9 mouse cellular contexts compared by ENCODE assay signal in genomic region chr4:120755299-120755698, GRCm38 (mm10). TPM values are rescaled to one million over a fixed set of nuclear protein-coding genes. Genes with fewer than 3 reads are reported as not detected.
A peak's percentile ranks its signal among the peaks of the same experiment; 100 is the strongest.
DNase-seq lines count a peak whose midpoint lies in the region; ATAC-seq lines count a peak whose summit lies in the region.
"Had no signal": no experiment of that assay in that cellular context is flagged by ENCODE, and none has a peak within 500 bp of the region (broad histone marks: within the 10 kb centered on the region; RNA-seq: fewer than 3 reads in every experiment).

No protein-coding gene starts in this region.

- peaks cover 5% of the 10 kb centered on the region; the same call in 1 of the 2 replicates for H3K27me3 ChIP-seq in kidney, embryonic 16.5 days (ENCODE audit: insufficient read depth, low read length)
- peaks cover 26% of the 10 kb centered on the region for H3K27me3 ChIP-seq in liver, embryonic 13.5 days

- peaks cover 31% of the 10 kb centered on the region for H3K36me3 ChIP-seq in kidney, embryonic 16.5 days (ENCODE audit: insufficient read depth, low read length)
- H3K36me3 ChIP-seq in liver, embryonic 13.5 days = peaks cover 32% of the 10 kb centered on the region

- WGBS in kidney, embryonic 16.5 days = 0% methylated on average over 1 of the region's 1 CpGs
- WGBS in liver, embryonic 13.5 days (ENCODE audit: insufficient replicate concordance) = 4% methylated on average over 1 of the region's 1 CpGs

- no peaks in the 10 kb centered on the region for H3K4me1 ChIP-seq in kidney, embryonic 16.5 days (ENCODE audit: insufficient read depth, low read length)
- no peaks in the 10 kb centered on the region for H3K4me1 ChIP-seq in liver, embryonic 13.5 days (replicated peaks)
- H3K4me1 ChIP-seq: limb, embryonic 13.5 days had no signal

- DNase-seq in ES-CJ7 (ENCODE audit: low read depth, low spot score) = peak; percentile 75
- DNase-seq in adrenal gland, adult 18-20 months (ENCODE audit: low spot score in 2 of 2) = peak; percentile 55 to 75
- DNase-seq in embryo, embryonic 10.5 days (ENCODE audit: low spot score) = peak; percentile 82
- DNase-seq in gastrocnemius, postnatal 4 days (ENCODE audit: low spot score in 2 of 2) = peak; percentile 65 to 80
- peak; percentile 40 for DNase-seq in liver, embryonic 13.5 days
- DNase-seq in retina, postnatal 7 days (ENCODE audit: low read depth, low spot score) = peak; percentile 53
- peak; percentile 31 to 73 for DNase-seq in urinary bladder, postnatal 36 days (ENCODE audit: low spot score in 2 of 2)

- no peak overlapping the region for H3K4me2 ChIP-seq in kidney, embryonic 16.5 days (replicated peaks; ENCODE audit: low read depth, low read length)
- H3K4me2 ChIP-seq in liver, embryonic 13.5 days = no peak overlapping the region
- H3K4me2 ChIP-seq: limb, embryonic 13.5 days had no signal

- no peaks in the 10 kb centered on the region for H3K9me3 ChIP-seq in kidney, embryonic 16.5 days (ENCODE audit: low read length)
- no peaks in the 10 kb centered on the region for H3K9me3 ChIP-seq in liver, embryonic 13.5 days (replicated peaks)
- H3K9me3 ChIP-seq: limb, embryonic 13.5 days had no signal

- no peak overlapping the region for H3K27ac ChIP-seq in kidney, embryonic 16.5 days (ENCODE audit: low read length)
- no peak overlapping the region for H3K27ac ChIP-seq in liver, embryonic 13.5 days
- H3K27ac ChIP-seq: limb, embryonic 13.5 days had no signal

- no peak overlapping the region for H3K9ac ChIP-seq in kidney, embryonic 16.5 days (replicated peaks; ENCODE audit: low read length)
- no peak overlapping the region for H3K9ac ChIP-seq in liver, embryonic 13.5 days
- H3K9ac ChIP-seq: limb, embryonic 13.5 days had no signal

- ATAC-seq in kidney, embryonic 16.5 days (ENCODE audit: low FRiP score, low TSS enrichment) = peak; percentile 51; the same call in 1 of the 2 replicates
- ATAC-seq in liver, embryonic 13.5 days (ENCODE audit: low read depth) = no peak

- H3K4me3 ChIP-seq in kidney, embryonic 16.5 days (ENCODE audit: low read length) = no peak overlapping the region
- H3K4me3 ChIP-seq in liver, embryonic 13.5 days (replicated peaks) = no peak overlapping the region
- H3K4me3 ChIP-seq: limb, embryonic 13.5 days had no signal

RNA-seq across cellular contexts. Expression of gene Kcnq4, which starts 6.9 kb away (rescaled TPM):
- 1 to 10 TPM; 1.5 to 3.1 TPM for total RNA-seq in adrenal gland, adult 18-20 months (2021)
- 10 to 100 TPM; 30.5 to 37.8 TPM for total RNA-seq in gastrocnemius, postnatal 4 days (2021)
- polyA plus RNA-seq in kidney, embryonic 16.5 days (2015; fragmentation: Nextera tagmentation; extraction: Ambion mirVana) = 0.85 and 1.7 TPM in 2 replicates
- polyA plus RNA-seq in liver, embryonic 13.5 days (2015; fragmentation: Nextera tagmentation; extraction: Ambion mirVana) = 0.08 and 0.10 TPM in 2 replicates

Comparison
In these comparisons a context has a peak if more than half of its experiments do, and no peak if none do; other contexts are left out.
1. RNA of gene Kcnq4, which starts 6.9 kb away (total RNA-seq): 30.5 to 37.8 TPM in gastrocnemius, postnatal 4 days; 1.5 to 3.1 TPM in adrenal gland, adult 18-20 months; every median in the first group is over 4 times any median in the second.
2. Peak in every context shown above with its lines, with median percentiles within 50 percentile points of each other: DNase-seq.